Mouse (Mus musculus): ENCODE measurements around the gene Fam208a. TPM values are rescaled to one million over a fixed set of nuclear protein-coding genes. Genes with fewer than 3 reads are reported as not detected.
A peak's percentile ranks its signal among the peaks of the same experiment; 100 is the strongest.

Gene Fam208a
- polyA plus RNA-seq, 1 experiment from 2014 or later: 13.5 TPM

GRCm38 (mm10) chr14:27508644-27509301 lies 80.1 kb downstream of the Fam208a start:
- ATAC-seq (ENCODE audit: low FRiP score, low read depth): peak; percentile 84
- WGBS: 29% methylated on average over 15 of the region's 15 CpGs

GRCm38 (mm10) chr14:27524541-27524940 lies 95.9 kb downstream of the Fam208a start:
- no peaks in the 10 kb centered on the region for H3K9me3 ChIP-seq
- no peak overlapping the region for H3K27ac ChIP-seq (replicated peaks)
- no peaks in the 10 kb centered on the region for H3K4me1 ChIP-seq (replicated peaks)
- H3K4me2 ChIP-seq: no peak overlapping the region
- H3K9ac ChIP-seq: no peak overlapping the region
- no peaks in the 10 kb centered on the region for H3K27me3 ChIP-seq
- ATAC-seq (ENCODE audit: low FRiP score, low read depth): no peak
- no peaks in the 10 kb centered on the region for H3K36me3 ChIP-seq
- no peak overlapping the region for H3K4me3 ChIP-seq

More at GRCm38 (mm10) chr14:27508644-27509301, 80.1 kb downstream of the Fam208a start:
- Histone ChIP-seq H3K9me3 (no peaks in the 10 kb centered on the region), H3K4me3 (peak overlapping the region; percentile 99), H3K27ac (replicated peaks) (peak overlapping the region; percentile 79), H3K4me2 (peak overlapping the region; percentile 87), H3K4me1 (replicated peaks) (peaks cover 17% of the 10 kb centered on the region), H3K27me3 (no peaks in the 10 kb centered on the region), H3K36me3 (no peaks in the 10 kb centered on the region), H3K9ac (peak overlapping the region; percentile 81)

Small RNAs within 50 kb of the gene (microRNA-seq; reads per million reads assigned to microRNA genes)
- not detected for gene Gm23633

Other genes starting within 250 kb of the Fam208a start
- 11.9 and 12.9 TPM in 2 replicates for gene Ccdc66, start 79.6 kb downstream of the Fam208a start, polyA plus RNA-seq (2015; fragmentation: Nextera tagmentation; extraction: Ambion mirVana)
- gene Erc2, start 193.6 kb downstream of the Fam208a start, polyA plus RNA-seq (2015; fragmentation: Nextera tagmentation; extraction: Ambion mirVana): 76.4 and 79.4 TPM in 2 replicates

Measured in hindbrain, embryonic 15.5 days (tissue).